Mouse (Mus musculus) right cerebral cortex, postnatal 36 days (tissue): ENCODE data around the gene Impad1.

ENCODE experiments used
- DNase-seq, 2 experiments: peaks; one replicate each; pipeline ENCODE4 v3.0.0; 2022; ENCODE audit warnings: low spot score in 2 of 2, mixed read lengths in 1 of 2

The Impad1 gene

GRCm38 (mm10) chr4:4792992-4793834 is at the start of gene Impad1:
Gene Impad1, minus strand, starts transcription at chr4:4793355.
- peak; percentile 78 to 84 for DNase-seq

- DNase-seq = no peak
Measured at GRCm38 (mm10) chr4:4840145-4840544, 47.0 kb upstream of the Impad1 start.

GRCm38 (mm10) chr4:4833789-4834295 is 40.7 kb upstream of the Impad1 start:
- no peak for DNase-seq

GRCm38 (mm10) chr4:4828131-4828530 is 35.0 kb upstream of the Impad1 start:
- no peak for DNase-seq

- no peak for DNase-seq
Measured at GRCm38 (mm10) chr4:4822119-4822518, 29.0 kb upstream of the Impad1 start.

GRCm38 (mm10) chr4:4792141-4792991 is 789 bp downstream of the Impad1 start:
- DNase-seq = peak; percentile 27 to 30

- no peak for DNase-seq
Measured at GRCm38 (mm10) chr4:4791180-4791579, 2.0 kb downstream of the Impad1 start.

GRCm38 (mm10) chr4:4785169-4785568 is 8.0 kb downstream of the Impad1 start:
- DNase-seq = no peak

GRCm38 (mm10) chr4:4784305-4784704 is 8.8 kb downstream of the Impad1 start:
- no peak for DNase-seq

- no peak for DNase-seq
Measured at GRCm38 (mm10) chr4:4783686-4783957, 9.5 kb downstream of the Impad1 start.

GRCm38 (mm10) chr4:4782882-4783685 is 10.1 kb downstream of the Impad1 start:
- no peak for DNase-seq

- no peak for DNase-seq
Measured at GRCm38 (mm10) chr4:4779265-4779770, 13.8 kb downstream of the Impad1 start.

GRCm38 (mm10) chr4:4771523-4772114 is 21.5 kb downstream of the Impad1 start:
- no peak for DNase-seq

GRCm38 (mm10) chr4:4765806-4766205 is 27.3 kb downstream of the Impad1 start:
- no peak for DNase-seq

GRCm38 (mm10) chr4:4758376-4758775 is 34.8 kb downstream of the Impad1 start:
- no peak for DNase-seq

- no peak for DNase-seq
Measured at GRCm38 (mm10) chr4:4729427-4729826, 63.7 kb downstream of the Impad1 start.

GRCm38 (mm10) chr4:4726241-4726776 is 66.8 kb downstream of the Impad1 start:
- DNase-seq = no peak

GRCm38 (mm10) chr4:4723821-4724220 is 69.3 kb downstream of the Impad1 start:
- DNase-seq = no peak

- DNase-seq = no peak
Measured at GRCm38 (mm10) chr4:4722081-4722480, 71.1 kb downstream of the Impad1 start.

- DNase-seq = no peak
Measured at GRCm38 (mm10) chr4:4717763-4718347, 75.3 kb downstream of the Impad1 start.
